Mouse (Mus musculus) heart, adult 2 months (tissue): ENCODE data around the gene Glis2.

Source experiments
- CTCF ChIP-seq: fragments of 200-600 bp; IDR thresholded peaks from 2 replicates; pipeline ENCODE4 v1.8.1; 2022; ENCODE audit warnings: antibody characterized with exemption, mild to moderate bottlenecking, moderate library complexity
- EP300 ChIP-seq: fragments of 200-500 bp; IDR thresholded peaks from 2 replicates; pipeline ENCODE4 v1.6.1; 2011; ENCODE audit warnings: low read depth, low read length, control low read depth; ENCODE audit not compliant: insufficient read depth
- POLR2A ChIP-seq: fragments of 200-500 bp; IDR thresholded peaks from 2 replicates; pipeline ENCODE4 v1.6.1; 2011; ENCODE audit warnings: mild to moderate bottlenecking, low read depth, low read length, control low read depth; ENCODE audit not compliant: insufficient read depth

DNA sequence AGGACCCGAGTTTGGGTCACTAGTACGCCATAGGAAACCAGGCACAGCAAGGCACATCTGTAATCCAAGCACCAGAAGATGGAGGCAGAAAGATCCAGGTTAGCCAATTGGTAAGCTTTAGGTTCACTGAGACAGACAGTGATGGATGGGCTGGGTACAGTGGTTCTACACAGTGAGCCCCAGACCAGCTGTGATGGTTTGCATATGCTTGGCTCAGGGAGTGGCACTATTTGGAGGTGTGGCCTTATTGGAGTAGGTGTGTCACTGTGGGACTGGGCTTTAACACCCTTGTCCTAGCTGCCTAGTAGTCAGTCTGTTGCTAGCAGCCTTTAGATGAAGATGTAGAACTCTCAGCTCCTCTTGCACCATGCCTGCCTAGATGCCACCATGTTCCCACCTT lies 69.3 kb downstream of the Glis2 start:
- no peak for TF ChIP-seq CTCF
- TF ChIP-seq POLR2A = no peak
- TF ChIP-seq EP300 = no peak
